Mouse (Mus musculus) intestine, embryonic 15.5 days (tissue): ENCODE data around the gene Cstad. TPM values are rescaled to one million over a fixed set of nuclear protein-coding genes. Genes with fewer than 3 reads are reported as not detected.

Experiments used
- ATAC-seq: fragments of 200-750 bp; cut with Nextera tagmentation; 2 replicates; pipeline ENCODE4 v1.8.0; 2017; ENCODE audit warnings: moderate TSS enrichment, moderate library complexity
- H3K27ac ChIP-seq: fragments of 300-500 bp; sonication (generic); 2 replicates; pipeline ENCODE4 v1.5.1; 2015; ENCODE audit warnings: mild to moderate bottlenecking, inconsistent platforms
- H3K27me3 ChIP-seq: fragments of 300-500 bp; sonication (generic); replicated peaks from 2 replicates; pipeline ENCODE4 v1.6.1; 2015; ENCODE audit warnings: inconsistent platforms
- H3K36me3 ChIP-seq: fragments of 300-500 bp; sonication (generic); 2 replicates; pipeline ENCODE4 v1.6.1; 2015; ENCODE audit warnings: inconsistent platforms
- H3K4me1 ChIP-seq: fragments of 300-500 bp; sonication (generic); replicated peaks from 2 replicates; pipeline ENCODE4 v1.6.1; 2015; ENCODE audit warnings: inconsistent platforms
- H3K4me2 ChIP-seq: fragments of 300-500 bp; sonication (generic); replicated peaks from 2 replicates; pipeline ENCODE4 v1.6.1; 2015; ENCODE audit warnings: mild to moderate bottlenecking, inconsistent platforms
- H3K4me3 ChIP-seq: fragments of 300-500 bp; sonication (generic); replicated peaks from 2 replicates; pipeline ENCODE4 v1.5.1; 2015; ENCODE audit warnings: inconsistent platforms
- H3K9ac ChIP-seq: fragments of 300-500 bp; sonication (generic); 2 replicates; pipeline ENCODE4 v1.6.1; 2015; ENCODE audit warnings: inconsistent platforms
- H3K9me3 ChIP-seq: fragments of 300-500 bp; sonication (generic); 2 replicates; pipeline ENCODE4 v1.6.1; 2016; ENCODE audit warnings: inconsistent platforms
- WGBS: fragments of 180-500 bp; shearing (Covaris S2); methylation state at CpG from one replicate; pipeline ENCODE4 v1.1.7; 2015; 5-methylcytosine and 5-hydroxymethylcytosine counted together
- polyA plus RNA-seq: library from polyadenylated mRNA; unstranded; fragments of >200 nt; fragmentation: Nextera tagmentation; extraction: Ambion mirVana; gene quantifications from 2 replicates; pipeline ENCODE4 v1.2.1, GENCODE M21; 2015

Gene Cstad
- polyA plus RNA-seq, 1 experiment from 2014 or later = 0.72 TPM

GRCm38 (mm10) chr2:30640021-30640481 is 45.2 kb downstream of the Cstad start:
- ATAC-seq = peak; percentile 46

DNA sequence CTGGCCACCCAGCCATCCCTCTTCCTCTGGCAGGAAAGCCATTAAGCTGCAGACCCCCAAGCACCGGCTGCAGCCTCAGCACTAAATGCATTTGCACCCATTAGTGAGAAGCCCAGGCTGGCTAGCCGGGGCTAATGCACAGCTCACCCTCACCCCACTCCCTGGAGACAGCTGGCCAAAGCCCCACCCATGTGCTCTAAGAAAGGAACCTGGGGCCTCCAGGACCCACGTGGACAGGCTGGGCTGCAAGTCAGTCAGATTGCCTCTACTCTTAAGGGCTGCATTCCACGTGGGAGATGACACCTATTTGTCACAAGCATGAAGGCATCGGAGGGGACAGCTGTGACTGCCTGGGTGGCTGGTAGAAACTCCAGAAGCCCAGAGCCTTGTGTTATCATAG is 48.0 kb downstream of the Cstad start:
- Histone ChIP-seq H3K9ac (peak overlapping the region; percentile 11; the same call in 1 of the 2 replicates), H3K27ac (peak overlapping the region; percentile 33; the same call in 1 of the 2 replicates), H3K27me3 (no peaks in the 10 kb centered on the region), H3K36me3 (no peaks in the 10 kb centered on the region), H3K4me3 (no peak overlapping the region), H3K4me2 (no peak overlapping the region), H3K4me1 (peaks cover 30% of the 10 kb centered on the region), H3K9me3 (no peaks in the 10 kb centered on the region)
- 11% methylated on average over 5 of the region's 5 CpGs for WGBS
- peak; percentile 43 for ATAC-seq

More at GRCm38 (mm10) chr2:30640021-30640481, 45.2 kb downstream of the Cstad start:
- Histone ChIP-seq H3K36me3 (no peaks in the 10 kb centered on the region), H3K27me3 (no peaks in the 10 kb centered on the region), H3K27ac (peak overlapping the region; percentile 59), H3K4me1 (peaks cover 25% of the 10 kb centered on the region), H3K4me2 (0 out of 2 replicates have a peak overlapping the region, but pooled peaks have one; percentile 24), H3K4me3 (no peak overlapping the region), H3K9ac (0 out of 2 replicates have a peak overlapping the region, but pooled peaks have one; percentile 8), H3K9me3 (no peaks in the 10 kb centered on the region)
- 12% methylated on average over 11 of the region's 11 CpGs for WGBS

DNA sequence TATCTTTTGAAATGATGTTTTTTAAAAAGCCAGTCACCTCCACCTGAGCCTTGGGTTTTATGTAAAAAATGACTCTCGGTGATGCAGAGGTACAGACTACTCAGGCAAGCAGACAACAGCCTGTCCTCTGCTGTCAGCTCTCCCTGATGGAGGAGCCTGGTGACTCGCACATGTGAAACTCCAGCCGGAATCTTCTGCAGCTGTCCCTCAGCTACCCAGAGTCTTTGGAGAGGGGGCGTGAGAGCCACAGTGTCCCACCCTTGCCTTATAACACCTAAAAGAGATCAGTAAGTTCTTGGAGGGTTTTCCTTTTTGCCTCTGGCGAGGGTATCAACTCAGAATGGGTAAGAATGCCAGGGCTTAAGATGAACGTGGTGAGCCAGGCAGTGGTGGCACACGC is 48.6 kb downstream of the Cstad start:
- H3K4me2 ChIP-seq = no peak overlapping the region
- ATAC-seq = no peak
- 73% methylated on average over 7 of the region's 7 CpGs for WGBS
- H3K36me3 ChIP-seq = no peaks in the 10 kb centered on the region
- H3K4me3 ChIP-seq = no peak overlapping the region
- no peaks in the 10 kb centered on the region for H3K9me3 ChIP-seq
- H3K27ac ChIP-seq = 0 out of 2 replicates have a peak overlapping the region, but pooled peaks have one; percentile 44
- no peaks in the 10 kb centered on the region for H3K27me3 ChIP-seq
- H3K9ac ChIP-seq = no peak overlapping the region
- peaks cover 35% of the 10 kb centered on the region for H3K4me1 ChIP-seq

DNA sequence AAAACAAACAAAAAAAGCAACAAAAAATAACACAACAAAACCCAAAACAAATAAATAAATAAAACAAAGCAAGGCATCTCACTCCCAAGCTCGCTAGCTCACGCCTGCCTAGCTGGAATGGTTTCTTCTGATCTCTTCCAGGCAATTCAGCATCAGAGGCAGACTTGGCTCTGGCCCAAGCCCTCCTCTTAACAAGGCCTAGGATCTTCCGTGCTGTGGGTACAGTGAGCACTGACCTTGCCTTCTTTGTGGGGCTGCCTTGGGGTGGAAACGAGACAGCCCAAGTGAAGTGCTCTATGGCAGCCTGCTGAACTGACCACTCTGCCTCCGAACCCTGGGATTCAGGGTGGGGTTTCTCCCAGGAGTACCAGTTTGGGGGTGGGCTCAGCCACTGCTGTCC is 52.0 kb downstream of the Cstad start:
- H3K27ac ChIP-seq = peak overlapping the region; percentile 82
- H3K4me3 ChIP-seq = no peak overlapping the region
- H3K4me1 ChIP-seq = peaks cover 40% of the 10 kb centered on the region
- WGBS = 29% methylated on average over 5 of the region's 5 CpGs
- peak overlapping the region; percentile 19; the same call in 1 of the 2 replicates for H3K4me2 ChIP-seq
- no peaks in the 10 kb centered on the region for H3K9me3 ChIP-seq
- H3K9ac ChIP-seq = peak overlapping the region; percentile 28; the same call in 1 of the 2 replicates
- no peaks in the 10 kb centered on the region for H3K27me3 ChIP-seq
- H3K36me3 ChIP-seq = no peaks in the 10 kb centered on the region
- ATAC-seq = peak; percentile 68

DNA sequence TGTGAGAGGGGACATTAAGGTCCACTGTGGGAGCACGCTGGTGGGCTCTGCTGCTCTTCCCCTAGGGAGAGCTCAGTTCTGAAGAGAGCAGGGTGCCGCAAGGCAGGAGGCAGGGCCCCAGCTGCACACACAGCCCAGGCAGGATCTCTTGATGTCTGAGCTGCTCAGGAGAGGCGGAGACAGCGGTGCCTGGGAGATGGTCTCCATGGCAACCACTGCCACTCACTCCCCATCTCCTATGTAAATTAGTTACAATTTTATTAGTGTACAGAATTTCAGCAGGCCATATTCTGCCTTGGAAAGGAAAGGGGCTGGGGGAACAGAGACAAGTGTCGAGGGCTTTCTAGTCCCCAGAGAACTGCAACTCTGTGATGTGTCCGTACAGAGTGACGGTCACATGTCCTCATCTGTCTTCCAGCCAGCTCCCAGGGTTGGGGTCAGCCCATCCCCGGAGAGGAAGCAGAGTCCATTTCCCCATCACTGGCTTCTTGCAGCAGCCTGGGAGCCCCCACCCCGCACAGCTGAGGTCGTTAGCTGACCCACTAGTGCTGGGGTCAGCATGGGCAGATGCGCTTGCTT is 52.6 kb downstream of the Cstad start:
- peak overlapping the region; percentile 19; the same call in 1 of the 2 replicates for H3K4me2 ChIP-seq
- no peaks in the 10 kb centered on the region for H3K27me3 ChIP-seq
- 12% methylated on average over 11 of the region's 11 CpGs for WGBS
- H3K9me3 ChIP-seq = no peaks in the 10 kb centered on the region
- ATAC-seq = peak; percentile 82
- H3K27ac ChIP-seq = peak overlapping the region; percentile 82
- no peak overlapping the region for H3K4me3 ChIP-seq
- H3K36me3 ChIP-seq = no peaks in the 10 kb centered on the region
- peak overlapping the region; percentile 28; the same call in 1 of the 2 replicates for H3K9ac ChIP-seq
- peaks cover 42% of the 10 kb centered on the region for H3K4me1 ChIP-seq

DNA sequence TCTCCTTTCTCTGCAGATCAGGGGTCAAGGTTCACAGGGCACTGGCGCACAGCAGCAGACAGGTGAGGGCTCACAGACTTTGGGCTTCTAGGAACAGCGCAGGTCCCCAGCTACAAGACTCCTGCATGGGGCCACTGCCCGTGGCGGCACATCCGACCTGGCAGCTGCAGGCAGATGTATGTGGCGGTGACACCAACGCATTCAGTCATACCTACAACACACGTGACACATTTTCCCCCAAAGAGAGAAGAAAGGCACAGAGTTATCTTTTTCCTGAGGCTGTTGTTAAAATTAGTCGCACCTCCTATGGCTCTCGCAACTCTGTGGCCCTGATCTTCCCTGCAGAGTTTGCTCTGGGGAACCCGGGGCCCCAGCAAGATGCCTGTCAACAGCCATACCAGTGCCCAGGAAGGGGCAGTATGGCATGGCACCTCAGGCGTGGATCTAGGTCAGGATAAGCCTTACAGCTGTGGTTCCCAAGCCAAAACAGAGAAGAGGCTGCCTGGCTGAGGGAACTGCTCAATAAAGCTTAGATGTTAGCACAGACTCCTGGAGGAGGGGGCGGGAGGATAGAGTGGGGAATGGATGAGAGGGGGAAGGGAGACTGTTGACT is 53.1 kb downstream of the Cstad start:
- WGBS = 26% methylated on average over 13 of the region's 13 CpGs
- H3K4me3 ChIP-seq = no peak overlapping the region
- H3K27me3 ChIP-seq = no peaks in the 10 kb centered on the region
- H3K4me2 ChIP-seq = no peak overlapping the region; the same call in 1 of the 2 replicates
- peak overlapping the region; percentile 82 for H3K27ac ChIP-seq
- H3K9ac ChIP-seq = no peak overlapping the region
- H3K9me3 ChIP-seq = no peaks in the 10 kb centered on the region
- H3K36me3 ChIP-seq = no peaks in the 10 kb centered on the region
- H3K4me1 ChIP-seq = peaks cover 42% of the 10 kb centered on the region
- ATAC-seq = 0 out of 2 replicates have a peak, but pooled peaks have one; percentile 6

- H3K4me2 ChIP-seq = no peak overlapping the region
- H3K4me1 ChIP-seq = peaks cover 45% of the 10 kb centered on the region
- ATAC-seq = no peak
- no peak overlapping the region for H3K9ac ChIP-seq
- no peak overlapping the region for H3K4me3 ChIP-seq
- H3K27ac ChIP-seq = no peak overlapping the region
- H3K36me3 ChIP-seq = no peaks in the 10 kb centered on the region
- WGBS = 68% methylated on average over 9 of the region's 9 CpGs
- H3K27me3 ChIP-seq = no peaks in the 10 kb centered on the region
- H3K9me3 ChIP-seq = no peaks in the 10 kb centered on the region
Observed at GRCm38 (mm10) chr2:30650249-30650648, 55.4 kb downstream of the Cstad start.

GRCm38 (mm10) chr2:30651831-30652230 is 57.0 kb downstream of the Cstad start:
- Histone ChIP-seq H3K4me3 (no peak overlapping the region), H3K4me2 (no peak overlapping the region), H3K27me3 (no peaks in the 10 kb centered on the region), H3K9me3 (no peaks in the 10 kb centered on the region), H3K9ac (0 out of 2 replicates have a peak overlapping the region, but pooled peaks have one; percentile 20), H3K36me3 (no peaks in the 10 kb centered on the region), H3K27ac (peak overlapping the region; percentile 97), H3K4me1 (peaks cover 44% of the 10 kb centered on the region)
- no peak for ATAC-seq
- 79% methylated on average over 1 of the region's 1 CpGs for WGBS

GRCm38 (mm10) chr2:30652581-30653037 is 57.8 kb downstream of the Cstad start:
- Histone ChIP-seq H3K4me2 (0 out of 2 replicates have a peak overlapping the region, but pooled peaks have one; percentile 24), H3K27me3 (no peaks in the 10 kb centered on the region), H3K9ac (peak overlapping the region; percentile 31; the same call in 1 of the 2 replicates), H3K36me3 (no peaks in the 10 kb centered on the region), H3K27ac (peak overlapping the region; percentile 97), H3K9me3 (no peaks in the 10 kb centered on the region), H3K4me1 (peaks cover 44% of the 10 kb centered on the region), H3K4me3 (no peak overlapping the region)
- WGBS = 10% methylated on average over 13 of the region's 13 CpGs
- ATAC-seq = peak; percentile 81

GRCm38 (mm10) chr2:30653046-30653445 is 58.2 kb downstream of the Cstad start:
- Histone ChIP-seq H3K9me3 (no peaks in the 10 kb centered on the region), H3K27me3 (no peaks in the 10 kb centered on the region), H3K4me2 (0 out of 2 replicates have a peak overlapping the region, but pooled peaks have one; percentile 24), H3K4me1 (peaks cover 44% of the 10 kb centered on the region), H3K36me3 (no peaks in the 10 kb centered on the region), H3K4me3 (no peak overlapping the region), H3K9ac (peak overlapping the region; percentile 31; the same call in 1 of the 2 replicates), H3K27ac (peak overlapping the region; percentile 97)
- 73% methylated on average over 4 of the region's 4 CpGs for WGBS
- ATAC-seq = no peak

- Histone ChIP-seq H3K4me3 (no peak overlapping the region), H3K9me3 (no peaks in the 10 kb centered on the region), H3K27ac (no peak overlapping the region), H3K9ac (no peak overlapping the region), H3K4me1 (peaks cover 50% of the 10 kb centered on the region), H3K4me2 (no peak overlapping the region), H3K36me3 (no peaks in the 10 kb centered on the region), H3K27me3 (no peaks in the 10 kb centered on the region)
- WGBS = 87% methylated on average over 9 of the region's 9 CpGs
- no peak for ATAC-seq
Observed at GRCm38 (mm10) chr2:30654158-30654557, 59.3 kb downstream of the Cstad start.

DNA sequence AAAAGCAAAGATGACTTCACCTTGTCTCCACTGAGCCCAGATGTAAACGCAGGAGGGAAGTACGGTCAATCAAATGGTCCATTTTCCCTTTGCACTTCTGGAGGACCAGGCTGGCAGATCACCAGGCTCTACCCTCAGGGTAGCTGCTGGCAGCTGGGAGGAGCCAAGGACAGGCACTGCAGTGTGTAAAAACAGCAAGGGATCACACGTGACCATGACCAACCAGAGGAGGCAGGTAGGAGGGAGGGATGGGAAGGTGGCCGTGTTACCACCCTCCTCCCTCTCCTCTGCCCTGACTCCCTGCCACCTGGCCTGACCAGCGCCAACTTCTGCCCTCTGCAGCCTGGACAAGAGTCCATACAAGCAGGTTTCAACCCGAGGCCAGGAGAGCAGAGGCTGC is 59.7 kb downstream of the Cstad start:
- Histone ChIP-seq H3K9ac (no peak overlapping the region), H3K4me3 (no peak overlapping the region), H3K36me3 (no peaks in the 10 kb centered on the region), H3K4me1 (peaks cover 54% of the 10 kb centered on the region), H3K4me2 (no peak overlapping the region), H3K27me3 (no peaks in the 10 kb centered on the region), H3K9me3 (no peaks in the 10 kb centered on the region), H3K27ac (no peak overlapping the region)
- no peak for ATAC-seq
- 72% methylated on average over 6 of the region's 6 CpGs for WGBS
